Mouse (Mus musculus) embryo, embryonic 10 days (tissue): ENCODE measurements around the gene 4930562C15Rik.

ENCODE experiments used
- DNase-seq: peaks from one replicate; pipeline ENCODE4 v3.0.0-alpha.2; 2015; ENCODE audit warnings: low spot score

Gene 4930562C15Rik

GRCm38 (mm10) chr16:4862863-4863483 lies 27.8 kb downstream of the 4930562C15Rik start:
- DNase-seq, result peak; percentile 62

DNA sequence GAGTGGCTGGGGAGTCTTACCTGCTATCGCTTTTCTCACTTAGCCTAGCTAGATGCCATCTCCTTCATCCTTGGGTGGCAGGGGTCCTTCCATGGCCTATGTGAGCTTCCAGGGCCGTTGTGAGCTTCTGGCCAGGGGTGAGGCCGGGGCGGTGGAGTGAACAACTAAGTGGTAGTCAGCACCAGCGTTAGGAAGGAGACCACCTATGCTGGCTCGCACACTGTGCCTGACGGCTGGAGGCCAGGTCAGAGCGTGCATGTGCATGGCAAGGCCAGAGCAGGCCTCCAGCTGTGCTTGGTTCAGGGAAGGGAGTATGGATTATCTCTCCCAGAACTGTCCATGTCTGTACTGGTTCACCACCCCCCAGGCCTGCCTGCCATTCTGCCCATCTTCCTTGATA lies 28.5 kb downstream of the 4930562C15Rik start:
- DNase-seq, result no peak

GRCm38 (mm10) chr16:4866101-4866695 lies 31.0 kb downstream of the 4930562C15Rik start:
- DNase-seq, result no peak

GRCm38 (mm10) chr16:4870490-4870889 lies 35.3 kb downstream of the 4930562C15Rik start:
- no peak for DNase-seq

DNA sequence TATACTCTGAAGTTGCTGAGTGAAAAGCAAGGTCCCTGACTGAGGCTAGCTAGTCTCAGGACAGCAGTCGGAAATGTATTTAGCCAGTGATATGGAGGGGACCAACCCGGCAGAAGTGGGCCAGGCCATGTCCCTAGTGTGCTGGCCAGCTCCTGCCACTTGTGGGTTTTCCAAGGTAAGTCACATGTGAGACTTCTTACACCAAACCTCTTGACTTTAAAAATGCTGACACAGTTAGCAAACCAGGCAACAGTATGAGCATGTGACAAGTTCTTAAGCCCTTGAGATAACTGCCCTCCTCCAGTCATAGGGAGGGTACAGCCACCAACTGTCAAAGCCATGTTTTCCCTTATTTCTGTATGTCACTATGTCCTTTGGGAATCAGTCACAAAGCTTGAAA lies 36.7 kb downstream of the 4930562C15Rik start:
- no peak for DNase-seq

DNA sequence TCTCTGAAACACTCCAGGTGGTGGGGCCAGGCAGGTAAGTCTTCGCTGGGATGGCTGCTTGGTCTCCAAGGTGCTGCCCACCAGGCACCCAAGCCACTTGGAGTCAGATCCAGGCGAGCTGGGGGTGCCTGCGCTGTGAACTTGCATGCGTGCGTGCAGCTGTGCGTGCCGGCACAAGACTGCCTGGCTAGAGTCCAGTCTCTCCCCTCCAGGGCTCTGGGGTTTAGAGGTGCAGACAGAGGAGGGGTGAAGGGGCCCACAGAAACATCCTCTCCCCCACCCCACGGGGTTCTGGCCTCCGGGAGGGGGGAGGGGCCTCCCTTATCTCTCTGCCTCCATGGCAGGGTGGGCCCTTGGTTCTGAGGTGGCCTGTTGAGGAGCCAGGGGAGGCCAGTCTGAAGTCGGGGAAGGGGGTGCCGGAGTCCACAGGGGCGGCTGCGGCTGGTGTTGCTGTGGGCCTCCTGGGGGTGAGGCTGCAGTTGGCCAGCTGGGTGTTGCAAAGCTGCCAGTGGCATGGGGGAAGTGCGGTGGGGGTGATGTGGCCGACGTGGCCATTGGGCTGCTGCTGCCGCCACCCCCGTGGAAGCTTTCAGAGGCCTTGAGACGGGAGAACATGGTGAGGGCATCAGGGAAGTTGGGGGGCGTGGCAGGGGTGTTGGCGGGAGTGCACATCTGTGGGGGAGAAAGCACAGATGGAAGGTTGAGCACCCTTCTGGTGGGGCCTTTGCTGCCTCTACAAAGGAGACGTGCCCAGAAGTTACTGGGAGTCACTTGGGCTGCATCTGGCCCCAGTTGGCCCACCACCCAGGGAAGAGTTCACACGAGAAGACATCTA lies 40.2 kb downstream of the 4930562C15Rik start:
- no peak for DNase-seq

- DNase-seq, result no peak
Observed at GRCm38 (mm10) chr16:4876033-4876680, 40.9 kb downstream of the 4930562C15Rik start.

DNA sequence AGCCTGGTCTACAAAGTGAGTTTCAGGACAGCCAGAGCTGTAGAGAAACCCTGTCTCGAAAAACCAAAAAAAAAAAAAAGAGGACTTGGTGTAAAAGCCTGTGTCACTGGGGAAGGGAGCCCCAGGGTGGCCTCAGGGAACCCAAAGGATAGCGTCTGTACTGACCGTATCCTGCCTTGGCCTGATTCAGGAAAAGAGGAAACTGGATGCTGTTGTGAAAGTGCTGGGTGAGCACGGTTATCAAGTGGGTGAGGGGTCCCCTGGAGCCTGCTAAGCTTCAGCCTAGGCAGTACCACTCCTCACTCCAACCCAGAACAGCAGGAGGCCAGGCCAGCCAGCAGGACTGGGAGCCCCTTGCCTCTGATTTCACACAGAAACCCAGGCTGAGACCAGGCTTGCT lies 42.0 kb downstream of the 4930562C15Rik start:
- no peak for DNase-seq

GRCm38 (mm10) chr16:4877701-4878100 lies 42.5 kb downstream of the 4930562C15Rik start:
- DNase-seq, result no peak

DNA sequence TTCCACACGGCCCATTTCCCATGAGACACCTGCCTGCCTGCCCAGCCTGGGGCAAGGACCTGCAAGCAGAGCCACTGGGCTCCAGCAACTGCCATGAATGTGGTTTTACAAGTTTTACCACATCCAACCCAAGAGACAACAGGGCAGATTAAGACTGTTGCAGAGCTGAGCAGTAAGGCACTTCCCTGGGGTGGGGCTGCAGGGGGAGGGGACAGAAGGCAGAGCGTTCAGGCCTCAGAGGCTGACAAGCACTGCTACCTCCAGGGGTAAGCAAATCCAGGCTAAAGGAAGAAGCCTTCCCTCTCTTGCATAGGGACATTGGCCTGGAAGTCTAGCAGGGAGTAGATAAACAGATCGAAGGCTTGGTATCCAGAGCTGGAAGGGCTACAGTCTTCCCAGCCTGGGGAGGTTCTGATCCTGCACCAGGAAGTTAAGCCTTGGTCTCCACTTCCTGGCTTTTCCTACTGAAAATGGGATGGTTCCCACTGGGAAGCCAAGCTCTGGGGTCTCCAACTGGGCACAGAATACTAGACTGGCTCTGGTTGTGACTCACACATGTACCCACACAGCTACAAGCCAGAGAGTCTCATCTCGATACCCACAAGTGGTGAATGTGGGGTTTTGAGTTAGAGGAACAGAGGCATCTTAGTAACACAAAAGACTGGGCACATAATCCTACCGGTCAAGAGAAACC lies 43.1 kb downstream of the 4930562C15Rik start:
- DNase-seq, result peak; percentile 14

GRCm38 (mm10) chr16:4879101-4879707 lies 44.0 kb downstream of the 4930562C15Rik start:
- DNase-seq, result peak; percentile 60

- peak; percentile 95 for DNase-seq
Observed at GRCm38 (mm10) chr16:4879708-4880124, 44.5 kb downstream of the 4930562C15Rik start.

- DNase-seq, result peak; percentile 100
Observed at GRCm38 (mm10) chr16:4880136-4880825, 45.1 kb downstream of the 4930562C15Rik start, which contains the start of gene Ubald1. TSS of gene Ubald1 (minus strand) at chr16:4880315.

DNA sequence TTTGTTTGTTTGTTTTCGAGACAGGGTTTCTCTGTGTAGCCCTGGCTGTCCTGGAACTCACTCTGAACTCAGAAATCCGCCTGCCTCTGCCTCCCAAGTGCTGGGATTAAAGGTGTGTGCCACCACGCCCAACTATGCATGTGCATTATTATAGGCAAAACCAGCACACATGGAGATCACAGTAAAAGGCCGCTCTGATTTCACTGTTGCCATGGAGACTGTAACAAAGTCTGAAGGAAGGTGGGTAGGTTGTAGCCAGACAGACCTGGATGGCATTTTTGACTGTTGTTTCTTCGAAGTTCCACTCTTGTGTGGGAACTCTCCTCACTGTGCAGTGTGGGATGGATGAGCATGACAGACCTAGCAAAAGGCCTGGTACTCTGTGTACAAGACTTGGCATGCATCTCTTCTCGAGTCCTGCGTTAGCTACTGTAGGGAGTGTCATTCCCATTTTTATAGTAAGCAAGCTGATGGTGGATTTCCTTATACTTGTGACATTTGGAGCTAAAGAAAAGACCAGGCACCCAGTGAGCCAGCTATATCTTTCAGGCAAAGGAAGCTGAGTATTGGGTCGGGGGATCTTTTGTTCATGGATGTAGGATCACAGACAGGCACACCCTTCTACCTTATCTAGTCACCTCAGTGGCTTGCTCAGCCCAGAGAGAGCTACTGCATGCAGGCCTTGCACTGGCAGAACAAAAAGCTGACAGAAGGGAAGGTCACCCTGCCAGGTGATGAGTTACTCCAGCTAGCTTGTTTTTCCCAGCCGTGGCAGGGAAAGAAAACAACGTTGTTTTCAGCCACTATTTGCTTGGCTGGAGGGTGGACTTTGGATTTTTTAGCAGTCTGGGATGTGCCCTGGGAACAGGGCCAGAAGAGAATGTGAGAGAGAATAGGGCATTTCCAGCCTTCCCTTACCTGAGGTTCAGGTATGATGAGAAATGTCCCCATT lies 46.5 kb downstream of the 4930562C15Rik start:
- no peak for DNase-seq

DNA sequence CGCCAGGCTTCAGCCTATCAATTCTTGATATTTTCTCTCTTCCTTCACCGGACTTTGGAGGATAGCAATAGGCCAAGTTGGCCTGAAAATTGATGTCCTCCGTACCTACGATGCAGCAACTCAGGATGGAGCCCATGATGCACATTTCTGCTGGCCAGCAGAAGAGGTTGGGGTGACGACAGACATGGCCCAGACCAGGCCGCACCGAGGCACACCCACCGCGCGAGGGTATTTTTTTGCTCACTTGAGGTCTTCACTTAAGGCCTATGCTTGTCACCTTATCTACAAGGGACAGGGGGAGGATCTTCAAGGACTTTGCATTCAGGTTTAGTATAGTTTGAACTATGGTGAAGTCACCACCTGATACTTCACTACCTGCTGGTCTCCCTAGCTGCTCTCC lies 49.7 kb downstream of the 4930562C15Rik start:
- no peak for DNase-seq

GRCm38 (mm10) chr16:4885760-4886689 lies 50.8 kb downstream of the 4930562C15Rik start, which contains the start of gene Mgrn1:
TSS of gene Mgrn1 (plus strand) at chr16:4886249.
- DNase-seq, result peak; percentile 97

GRCm38 (mm10) chr16:4886690-4887020 lies 51.4 kb downstream of the 4930562C15Rik start:
- DNase-seq, result peak; percentile 11

- no peak for DNase-seq
Observed at GRCm38 (mm10) chr16:4890201-4890709, 55.0 kb downstream of the 4930562C15Rik start.
